Mouse (Mus musculus) spleen, adult 18-20 months (tissue): ENCODE measurements around the gene Dut.

Source experiments
- DNase-seq, 2 experiments: peaks; one replicate each; pipeline ENCODE4 v3.0.0; 2022; ENCODE audit warnings: mixed read lengths in 2 of 2

Dut gene

GRCm38 (mm10) chr2:125305671-125306070 is 58.7 kb downstream of the Dut start:
- no peak for DNase-seq
